Mouse (Mus musculus): Measurements from ENCODE around the gene Sh3pxd2a. TPM values are rescaled to one million over a fixed set of nuclear protein-coding genes. Genes with fewer than 3 reads are reported as not detected.

Gene Sh3pxd2a
- total RNA-seq (2021) (10 to 100 TPM; 68.2 to 90.0 TPM), polyA plus RNA-seq (2012; rRNA removed) (33.1 and 61.0 TPM in 2 replicates)
- long read RNA-seq, partial matches to known transcripts, result 0 of 7 reads
- long read RNA-seq, other reads (novel, unspliced or antisense), result 7 of 7 reads

- peak; percentile 73 for DNase-seq
Measured at GRCm38 (mm10) chr19:47464304-47465241, at the start of gene Sh3pxd2a. Gene Sh3pxd2a, minus strand, starts transcription at chr19:47464401.

DNA sequence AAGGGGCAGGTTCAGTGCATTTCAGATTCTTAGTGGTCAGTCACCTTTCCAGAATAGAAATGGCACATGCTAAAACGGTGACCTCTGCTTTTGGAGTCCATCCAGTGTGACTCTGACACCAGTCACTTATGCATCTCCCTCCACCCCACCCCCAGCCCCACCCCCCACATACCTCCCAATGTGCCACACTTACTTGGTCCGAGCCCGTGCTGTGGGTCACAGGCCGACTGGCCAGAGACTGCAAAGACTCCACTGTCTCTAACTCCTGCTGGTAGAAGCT, 49.4 kb upstream of the Sh3pxd2a start:
- no peak for DNase-seq

GRCm38 (mm10) chr19:47512794-47513617, 48.8 kb upstream of the Sh3pxd2a start:
- DNase-seq, result no peak

DNA sequence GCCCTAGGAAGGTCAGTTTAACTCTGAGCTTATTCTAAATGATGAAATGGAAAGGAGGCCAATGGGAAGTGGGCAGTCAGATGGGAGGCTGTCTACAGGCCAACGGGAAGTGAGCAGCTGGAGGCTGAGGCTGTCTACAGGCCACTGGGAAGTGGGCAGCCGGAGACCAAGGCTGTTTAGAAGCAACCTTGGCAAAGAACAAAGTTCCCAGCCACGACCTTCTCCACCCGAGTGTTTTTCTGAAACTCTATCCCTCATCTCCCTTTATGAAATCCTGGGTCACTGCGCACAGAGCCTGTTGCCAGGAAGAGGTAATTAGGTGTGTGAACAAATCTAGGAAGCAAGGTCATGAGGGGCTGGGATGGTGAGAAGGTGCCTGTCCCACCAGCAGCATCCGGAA, 47.8 kb upstream of the Sh3pxd2a start:
- DNase-seq, result peak; percentile 44

DNA sequence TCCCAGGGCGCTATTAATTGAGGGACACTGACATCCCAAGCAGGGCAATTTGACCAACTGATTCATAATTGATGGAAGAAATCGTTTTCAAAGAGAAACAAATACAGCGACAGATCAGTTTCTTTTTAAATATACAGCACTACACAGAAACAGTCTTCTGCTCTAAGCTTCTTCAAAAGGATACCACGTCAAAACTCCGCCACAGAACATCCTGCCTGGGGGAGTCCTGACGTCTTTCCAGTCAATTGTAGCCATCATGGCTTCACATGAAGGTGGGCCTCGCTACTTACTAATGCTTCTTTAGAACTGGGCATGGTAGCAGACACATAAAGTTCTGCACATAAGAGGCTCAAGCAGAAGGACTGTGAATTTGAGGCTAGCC, 47.1 kb upstream of the Sh3pxd2a start:
- no peak for DNase-seq

DNA sequence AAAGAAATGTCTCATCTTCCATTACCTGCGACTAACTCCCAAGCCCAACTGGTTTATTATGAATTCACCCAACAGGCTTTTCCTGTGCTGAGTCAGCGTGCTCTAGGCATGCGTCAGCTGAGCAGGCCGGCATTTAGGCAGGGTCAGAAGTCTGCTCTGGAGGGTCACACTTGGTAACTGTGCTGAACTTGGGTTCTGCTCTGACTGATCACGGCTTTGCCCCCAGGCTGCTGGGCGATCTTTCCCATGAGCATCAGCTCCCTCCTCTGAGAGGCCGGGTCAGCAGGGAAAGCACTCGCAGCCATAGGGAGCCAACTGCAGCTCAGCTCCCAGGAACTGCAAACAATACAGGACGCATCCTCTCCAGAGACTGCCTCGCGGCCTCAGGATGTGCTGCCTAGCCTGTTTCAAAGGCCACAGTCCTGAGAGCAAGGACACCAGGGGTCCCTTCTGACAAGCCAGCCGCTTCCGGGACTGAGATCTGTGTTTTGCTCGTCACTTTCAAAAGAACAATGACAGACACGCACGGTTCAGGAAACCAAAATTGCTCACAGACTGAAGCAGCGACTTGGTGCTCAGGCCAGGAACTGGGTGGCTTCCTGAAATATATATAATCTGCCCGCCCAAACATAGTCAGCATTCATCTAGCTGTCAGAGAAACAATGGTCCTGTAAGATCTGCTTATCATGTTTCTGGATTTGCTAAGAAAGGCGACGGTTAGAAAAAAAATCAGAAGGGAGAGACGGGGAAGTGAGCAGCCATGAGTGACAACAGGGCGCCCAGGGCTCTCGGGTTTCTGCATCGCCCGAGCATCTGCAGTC, 46.5 kb upstream of the Sh3pxd2a start:
- DNase-seq, result peak; percentile 41

DNA sequence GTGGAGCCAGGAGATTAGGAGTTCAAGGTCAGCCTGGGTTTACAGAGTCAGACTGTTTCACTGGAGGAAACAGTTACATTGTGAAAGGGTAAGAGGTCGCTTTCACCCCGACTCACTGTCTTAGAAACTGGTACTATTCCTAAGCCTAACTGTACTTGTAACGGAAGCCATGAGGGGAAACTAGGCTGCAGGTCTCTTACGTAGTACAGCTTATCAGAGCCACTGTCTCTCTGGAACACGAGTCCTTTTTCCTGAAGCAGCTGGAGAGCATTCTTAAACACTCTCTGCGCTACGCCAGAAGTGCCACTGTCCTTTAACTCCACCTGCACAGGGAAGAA, 45.9 kb upstream of the Sh3pxd2a start:
- DNase-seq, result no peak

DNA sequence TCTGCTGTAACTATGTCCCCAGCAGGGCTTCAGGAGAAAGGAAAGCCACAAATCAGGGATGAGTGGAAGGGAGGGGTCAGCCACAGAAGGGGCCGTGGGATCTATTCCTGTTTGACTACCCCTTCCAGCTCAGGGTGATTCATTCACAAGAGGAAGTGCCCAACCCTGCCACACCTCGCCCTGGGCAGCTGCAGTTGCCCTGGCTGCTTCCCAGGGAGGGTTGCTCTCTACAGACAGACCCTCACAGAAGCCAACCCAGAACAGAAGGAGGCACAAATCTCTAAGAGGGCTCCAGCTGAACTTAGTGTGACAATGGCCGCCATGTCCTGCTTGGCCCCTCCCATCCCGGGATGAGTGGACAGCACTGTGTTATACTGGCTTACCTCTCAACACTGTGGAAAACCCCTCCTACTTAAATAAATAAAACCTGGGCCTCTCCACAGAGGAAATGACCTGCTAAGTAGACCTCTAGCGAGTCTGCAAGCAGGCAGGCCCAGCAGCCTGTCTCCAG, 44.6 kb upstream of the Sh3pxd2a start:
- DNase-seq, result no peak

- no peak for DNase-seq
Measured at GRCm38 (mm10) chr19:47508191-47508590, 44.0 kb upstream of the Sh3pxd2a start.

DNA sequence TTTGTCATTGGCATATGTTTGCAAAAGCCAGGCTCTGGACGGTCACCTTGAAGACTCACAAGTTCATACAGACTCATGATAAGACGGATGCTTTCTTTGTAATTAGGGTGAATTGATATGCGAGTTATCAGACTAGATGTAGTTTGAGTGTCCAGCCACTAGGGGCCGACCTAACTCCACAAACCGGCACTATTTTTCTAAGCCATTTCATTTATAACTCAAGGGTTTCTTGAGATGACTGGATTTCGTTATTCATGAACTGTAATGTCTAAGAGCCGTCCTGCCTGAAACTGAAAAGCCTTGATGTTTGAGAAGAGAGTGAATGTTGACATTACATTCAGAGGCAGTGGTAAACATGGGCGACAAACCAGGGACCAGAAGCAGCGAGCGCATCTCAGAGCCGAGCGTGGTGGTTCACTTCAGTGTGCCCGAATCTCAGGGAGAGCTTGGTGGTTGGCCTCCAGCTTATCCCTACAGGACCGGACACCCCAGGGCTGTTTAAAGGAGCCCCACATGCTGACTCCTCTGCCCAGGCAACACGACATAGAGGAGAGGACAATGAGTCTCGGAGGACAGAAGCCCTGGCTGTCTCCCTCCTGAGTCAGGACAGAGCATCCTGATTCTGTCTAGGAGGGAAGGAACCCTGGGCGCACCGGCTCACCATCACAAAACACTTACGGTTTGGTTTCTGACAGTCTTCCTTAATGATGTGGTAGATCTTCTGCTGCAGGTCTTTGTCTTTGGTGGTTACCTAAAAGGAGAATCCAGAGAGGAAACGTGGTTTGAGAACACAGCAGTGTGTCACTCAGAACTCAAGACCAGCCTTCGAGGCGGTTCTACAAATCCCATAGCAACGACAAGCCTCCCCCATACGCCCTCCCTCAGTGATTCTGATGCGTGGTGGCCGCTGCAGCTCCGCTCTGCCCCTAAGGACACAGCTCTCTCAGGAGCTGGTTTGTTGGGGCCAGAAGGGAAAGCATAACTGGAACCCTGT, 43.2 kb upstream of the Sh3pxd2a start:
- DNase-seq, result peak; percentile 57

- no peak for DNase-seq
Measured at GRCm38 (mm10) chr19:47503625-47504024, 39.4 kb upstream of the Sh3pxd2a start.

- no peak for DNase-seq
Measured at GRCm38 (mm10) chr19:47502563-47502962, 38.4 kb upstream of the Sh3pxd2a start.

DNA sequence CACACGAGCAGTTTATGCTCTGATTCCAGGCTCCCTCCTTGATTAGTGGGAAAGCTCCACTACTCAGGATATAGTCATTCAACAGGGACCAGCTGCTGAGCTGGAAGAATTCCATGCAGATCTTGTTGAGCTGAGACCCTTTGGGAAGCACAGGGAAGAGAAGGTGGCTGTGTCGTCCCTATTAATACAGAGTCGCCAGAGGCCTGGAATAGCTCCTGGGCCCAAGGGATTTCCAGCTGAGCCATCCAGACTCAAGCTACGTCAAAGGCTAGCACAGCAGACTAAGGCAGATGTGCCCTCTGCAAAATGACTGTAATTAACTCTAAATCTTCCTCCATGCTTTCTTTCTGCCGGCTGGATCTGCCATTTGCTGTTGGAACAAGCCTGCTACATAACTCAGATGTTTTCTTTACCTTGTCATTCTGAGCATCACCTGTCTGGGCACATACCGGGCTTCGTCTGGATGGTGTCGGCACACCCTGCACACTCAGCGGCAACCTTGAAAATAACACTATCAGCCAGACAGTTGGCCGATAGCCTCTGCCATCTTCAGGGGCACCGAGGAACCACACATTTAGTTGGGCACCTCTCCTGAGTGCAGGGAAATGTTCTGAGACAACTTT, 36.3 kb upstream of the Sh3pxd2a start:
- no peak for DNase-seq

- DNase-seq, result no peak
Measured at GRCm38 (mm10) chr19:47499841-47500240, 35.6 kb upstream of the Sh3pxd2a start.

DNA sequence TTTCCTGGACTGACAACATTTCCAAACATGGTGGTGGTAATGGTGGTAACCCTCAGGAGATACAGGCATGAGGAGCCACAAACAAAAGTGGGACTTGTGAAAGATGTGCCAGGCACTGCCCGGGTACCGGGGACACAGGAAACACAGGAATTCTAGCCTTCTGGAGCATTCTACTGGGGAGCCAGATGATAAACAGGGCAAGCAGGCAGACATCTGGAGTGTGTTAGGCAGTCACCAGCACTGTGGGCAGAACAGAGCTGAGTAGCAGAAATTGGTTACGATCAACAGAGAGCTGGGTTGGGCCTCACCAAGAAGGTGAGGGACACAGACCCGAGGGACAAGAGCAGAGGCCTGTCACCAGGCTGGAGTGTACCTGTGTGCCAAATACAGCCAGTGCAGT, 34.7 kb upstream of the Sh3pxd2a start:
- DNase-seq, result no peak

DNA sequence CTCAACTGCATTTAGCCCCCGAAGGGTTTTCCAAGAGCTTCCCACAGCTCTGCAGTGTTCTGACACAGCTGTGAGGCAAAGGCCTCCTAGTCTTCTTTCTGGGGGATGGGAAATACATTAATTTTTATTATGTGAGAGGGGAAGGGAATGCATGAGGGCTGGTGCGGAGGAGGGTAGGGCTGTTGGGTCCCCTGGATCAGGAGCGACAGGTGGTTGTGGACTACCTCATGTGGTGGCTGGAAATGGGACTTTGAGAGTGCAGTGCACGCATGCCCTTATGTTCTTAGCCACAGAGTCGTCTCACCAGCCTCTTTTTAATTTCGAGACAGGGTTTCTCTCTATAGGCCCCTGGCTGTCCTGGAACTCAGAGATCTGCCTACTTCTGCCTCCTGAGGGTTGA, 33.5 kb upstream of the Sh3pxd2a start:
- DNase-seq, result no peak

DNA sequence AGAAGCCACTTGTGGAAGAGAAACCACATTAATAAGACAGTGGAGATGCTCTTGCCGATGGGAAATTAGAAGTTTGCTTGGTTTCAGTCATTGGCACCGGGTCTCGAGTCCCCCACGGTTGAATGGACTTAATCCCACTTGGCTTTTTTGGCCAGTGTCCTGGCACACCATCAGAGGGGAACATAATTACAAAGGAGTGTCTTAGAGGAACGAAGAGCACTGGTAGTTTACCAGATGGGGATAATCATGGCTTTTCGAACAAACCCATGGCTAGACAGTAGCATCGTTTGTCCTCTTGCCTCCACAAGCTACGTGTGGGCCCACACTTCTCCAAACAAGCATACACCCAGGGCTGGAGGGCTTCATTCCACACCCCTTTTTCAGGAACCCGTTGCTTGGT, 33.1 kb upstream of the Sh3pxd2a start:
- DNase-seq, result no peak

DNA sequence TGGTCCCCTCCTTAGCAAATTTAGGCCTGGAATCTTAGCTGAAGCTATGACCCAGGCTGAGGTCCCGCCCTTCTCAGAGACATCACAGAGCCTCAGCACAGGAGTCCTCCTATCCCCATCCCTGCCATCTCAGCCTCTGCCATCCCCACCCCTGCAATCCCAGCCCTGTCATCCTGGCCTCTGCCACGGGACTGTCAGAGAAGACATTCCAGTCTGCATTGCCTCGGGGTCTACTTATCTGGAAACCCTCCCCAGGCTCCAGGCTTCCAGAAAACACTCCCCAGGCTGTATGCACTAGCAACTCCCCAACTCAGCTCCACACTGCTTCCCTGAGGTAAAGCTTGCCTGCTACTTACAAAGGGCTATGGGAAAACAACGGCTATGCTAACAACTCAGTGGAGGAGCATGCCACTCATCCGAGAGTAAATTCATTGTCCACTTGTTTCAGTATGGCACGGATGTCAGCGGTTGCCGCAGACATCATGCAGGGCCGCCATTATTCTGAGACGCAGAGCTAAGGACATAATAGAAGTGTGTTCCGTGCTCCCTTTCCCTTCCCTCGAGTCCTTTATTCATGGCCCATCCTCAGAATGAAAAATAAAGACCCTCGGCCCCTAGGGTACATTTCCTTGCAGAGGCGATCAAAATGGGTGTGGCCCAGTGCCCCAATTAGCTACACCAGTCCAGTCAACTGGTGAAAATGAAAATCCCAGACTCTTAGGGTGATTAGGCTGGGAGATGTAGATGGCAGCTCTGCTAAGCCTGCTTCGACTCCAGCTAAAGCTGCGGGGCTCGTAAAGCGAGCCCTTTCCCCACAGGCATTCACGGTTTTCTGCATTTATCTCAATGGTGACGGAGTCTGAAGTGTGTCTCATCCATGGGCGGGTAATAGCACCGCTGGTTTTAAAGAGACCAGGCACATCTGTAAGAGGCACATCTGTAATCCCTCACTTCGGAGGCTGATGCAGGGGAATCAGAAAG, 29.1 kb upstream of the Sh3pxd2a start:
- no peak for DNase-seq

DNA sequence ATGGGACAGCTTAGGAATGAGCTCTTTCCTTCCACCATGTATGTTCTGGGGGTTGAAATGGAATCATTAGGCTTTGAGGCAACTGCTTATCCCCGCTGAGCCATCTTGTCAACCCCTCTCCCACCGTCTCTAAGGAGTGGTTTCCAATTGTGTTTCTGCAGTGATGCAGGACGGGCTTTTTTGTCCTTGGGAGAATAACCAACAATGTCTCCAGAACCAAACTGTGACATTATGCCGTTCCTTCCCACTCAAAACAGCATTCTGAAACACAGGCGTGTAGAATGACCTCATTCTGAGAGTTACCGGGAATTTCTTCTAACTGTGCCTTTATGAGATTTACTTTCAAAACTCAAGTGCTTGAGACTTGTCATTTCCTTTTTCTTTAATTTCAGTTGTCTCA, 28.2 kb upstream of the Sh3pxd2a start:
- DNase-seq, result no peak
